Mouse (Mus musculus) myocyte (in vitro differentiated cells): ENCODE data around the gene Nr4a1. TPM values are rescaled to one million over a fixed set of nuclear protein-coding genes. Genes with fewer than 3 reads are reported as not detected.

ENCODE experiments used
- H3K27me3 ChIP-seq: one replicate; pipeline ENCODE4 v1.6.1; 2011; ENCODE audit not compliant: control insufficient read depth, insufficient read depth, insufficient read length
- H3K36me3 ChIP-seq: one replicate; pipeline ENCODE4 v1.6.1; 2011; ENCODE audit not compliant: control insufficient read depth, insufficient read depth
- H3K4me2 ChIP-seq: one replicate; pipeline ENCODE4 v1.6.1; 2011; ENCODE audit warnings: low read depth, control low read depth
- H3K4me3 ChIP-seq: one replicate; pipeline ENCODE4 v1.5.1; 2011; ENCODE audit warnings: mild to moderate bottlenecking, control low read depth, moderate library complexity
- H3K79me2 ChIP-seq: one replicate; pipeline ENCODE4 v1.6.1; 2011; ENCODE audit not compliant: control insufficient read depth, insufficient read depth
- H3ac ChIP-seq: one replicate; pipeline ENCODE4 v1.6.1; 2011; ENCODE audit not compliant: control insufficient read depth, insufficient read length
- CEBPB ChIP-seq: IDR thresholded peaks from 2 replicates; pipeline ENCODE4 v1.6.1; 2011; ENCODE audit warnings: mild to moderate bottlenecking, moderate library complexity; ENCODE audit not compliant: poor library complexity, insufficient read depth, severe bottlenecking
- E2F4 ChIP-seq: IDR thresholded peaks from one replicate; pipeline ENCODE4 v1.6.1; 2011; ENCODE audit warnings: mild to moderate bottlenecking, control low read depth, moderate library complexity; ENCODE audit not compliant: insufficient read depth
- MAX ChIP-seq: IDR thresholded peaks from one replicate; pipeline ENCODE4 v1.6.1; 2011; ENCODE audit warnings: low read depth, mild to moderate bottlenecking, control low read depth
- MYOD1 ChIP-seq, 3 experiments: IDR thresholded peaks; one replicate each; pipeline ENCODE4 v1.6.1; 2011; ENCODE audit warnings: control low read depth in 2 of 3, low read depth in 2 of 3, mild to moderate bottlenecking in 2 of 3, moderate library complexity in 1 of 3; ENCODE audit not compliant: insufficient read length in 2 of 3, control insufficient read depth in 1 of 3
- MYOG ChIP-seq, 3 experiments: IDR thresholded peaks; one replicate each; pipeline ENCODE4 v1.6.1; 2011; ENCODE audit warnings: control low read depth in 2 of 3, low read depth in 2 of 3, mild to moderate bottlenecking in 2 of 3; ENCODE audit not compliant: insufficient read length in 2 of 3, control insufficient read depth in 1 of 3, insufficient read depth in 1 of 3
- POLR2A ChIP-seq: IDR thresholded peaks from one replicate; pipeline ENCODE4 v1.6.1; 2011; ENCODE audit warnings: low read depth, mild to moderate bottlenecking, control low read depth, moderate library complexity; ENCODE audit not compliant: insufficient read length
- POLR2AphosphoS2 ChIP-seq: IDR thresholded peaks from one replicate; pipeline ENCODE4 v1.6.1; 2011; ENCODE audit warnings: low read depth, control low read depth; ENCODE audit not compliant: insufficient read length
- REST ChIP-seq: IDR thresholded peaks from one replicate; pipeline ENCODE4 v1.6.1; 2011; ENCODE audit warnings: mild to moderate bottlenecking, control low read depth, moderate library complexity; ENCODE audit not compliant: insufficient read depth, insufficient read length
- SRF ChIP-seq: IDR thresholded peaks from one replicate; pipeline ENCODE4 v1.6.1; 2011; ENCODE audit warnings: low read depth; ENCODE audit not compliant: control insufficient read depth, insufficient read length
- TCF12 ChIP-seq: IDR thresholded peaks from one replicate; pipeline ENCODE4 v1.6.1; 2011; ENCODE audit warnings: mild to moderate bottlenecking, control low read depth; ENCODE audit not compliant: poor library complexity, insufficient read depth, severe bottlenecking
- TCF3 ChIP-seq: IDR thresholded peaks from one replicate; pipeline ENCODE4 v1.6.1; 2011; ENCODE audit warnings: low read depth, control low read depth; ENCODE audit not compliant: insufficient read length
- USF1 ChIP-seq: IDR thresholded peaks from one replicate; pipeline ENCODE4 v1.6.1; 2011; ENCODE audit warnings: low read depth, mild to moderate bottlenecking, control low read depth, moderate library complexity
- polyA plus RNA-seq: library from polyadenylated mRNA; unstranded; fragments of >200 nt; fragmentation: generic; extraction: Trizol; gene quantifications from one replicate; pipeline ENCODE4 v1.2.1, GENCODE M21; 2012; ENCODE audit warnings: missing spikeins

Nr4a1 gene
- polyA plus RNA-seq, 1 experiment: 15.3 TPM

DNA sequence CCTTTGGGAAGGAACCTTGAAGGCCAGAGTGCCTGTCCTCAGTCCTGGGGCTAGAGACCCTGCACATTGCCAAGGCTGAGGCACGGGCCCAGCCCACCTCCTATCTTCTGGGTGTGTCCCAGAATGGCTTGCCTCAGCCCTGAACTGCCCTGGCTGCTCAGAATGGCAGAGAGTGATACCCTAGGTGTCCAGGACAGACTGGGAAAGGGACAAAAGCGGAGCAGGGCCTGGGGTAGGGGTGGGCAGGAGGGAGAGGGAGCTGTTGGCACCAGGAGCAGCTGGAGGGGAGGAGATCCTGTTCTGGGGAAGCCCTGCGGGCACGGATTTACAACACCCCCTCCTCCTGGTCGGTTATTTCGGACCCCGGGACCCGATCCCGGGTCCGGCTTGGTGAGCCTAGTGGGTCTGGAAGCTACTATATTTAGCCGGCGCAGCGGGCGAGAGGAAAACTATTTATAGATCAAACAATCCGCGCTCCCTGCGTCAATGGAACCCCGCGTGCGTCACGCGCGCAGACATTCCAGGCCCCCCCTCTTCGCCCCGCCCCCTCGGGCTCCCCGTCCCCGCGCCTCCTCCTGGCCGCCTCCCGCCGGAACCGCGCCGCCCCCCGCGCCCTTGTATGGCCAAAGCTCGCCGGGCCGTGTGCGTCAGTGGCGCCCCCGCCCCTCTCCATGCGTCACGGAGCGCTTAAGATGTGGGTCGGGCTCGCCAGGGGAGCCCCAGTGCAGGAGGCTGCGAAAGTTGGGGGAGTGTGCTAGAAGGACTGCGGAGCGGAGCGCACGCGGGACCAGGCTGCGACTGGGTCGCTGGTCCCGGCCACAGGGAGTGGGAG lies 12.3 kb downstream of the Nr4a1 start:
- peak; percentile 93 for TF ChIP-seq POLR2A
- TF ChIP-seq TCF12: no peak
- peak in 1 of 3 experiments; percentile 11 for TF ChIP-seq MYOD1 (IDR thresholded peaks at IDR 0.05; ENCODE audit: control insufficient read depth in 1 of 3, insufficient read length in 2 of 3, low read depth in 2 of 3)
- TF ChIP-seq TCF3: no peak
- TF ChIP-seq POLR2AphosphoS2: peak; percentile 91
- TF ChIP-seq CEBPB: no peak
- TF ChIP-seq MAX: no peak
- no peak for TF ChIP-seq E2F4
- TF ChIP-seq USF1: no peak
- TF ChIP-seq REST: no peak
- peak; percentile 99 for TF ChIP-seq SRF
- TF ChIP-seq MYOG (IDR thresholded peaks at IDR 0.05; ENCODE audit: control insufficient read depth in 1 of 3, insufficient read depth in 1 of 3, insufficient read length in 2 of 3, low read depth in 2 of 3): peak in 1 of 3 experiments; percentile 64

GRCm38 (mm10) chr15:101267053-101268032 lies 13.3 kb downstream of the Nr4a1 start:
- peak overlapping the region; percentile 49 for H3K4me3 ChIP-seq
- H3ac ChIP-seq: no peak overlapping the region
- peak overlapping the region; percentile 100 for H3K4me2 ChIP-seq
- H3K36me3 ChIP-seq: peaks cover 9% of the 10 kb centered on the region
- H3K27me3 ChIP-seq: no peaks in the 10 kb centered on the region
- H3K79me2 ChIP-seq: peaks cover 6% of the 10 kb centered on the region
- TF ChIP-seq REST (no peak), MYOD1 (IDR thresholded peaks at IDR 0.05; ENCODE audit: control insufficient read depth in 1 of 3, insufficient read length in 2 of 3, low read depth in 2 of 3) (peak in 1 of 3 experiments; percentile 28)

More for the DNA sequence above, 12.3 kb downstream of the Nr4a1 start:
- H3K36me3 ChIP-seq: peaks cover 4% of the 10 kb centered on the region
- H3K27me3 ChIP-seq: no peaks in the 10 kb centered on the region
- H3ac ChIP-seq: no peak overlapping the region
- H3K4me3 ChIP-seq: peak overlapping the region; percentile 49
- H3K79me2 ChIP-seq: peaks cover 6% of the 10 kb centered on the region
- peak overlapping the region; percentile 100 for H3K4me2 ChIP-seq

- H3K27me3 ChIP-seq: no peaks in the 10 kb centered on the region
- no peak overlapping the region for H3K4me3 ChIP-seq
- H3ac ChIP-seq: no peak overlapping the region
- H3K4me2 ChIP-seq: no peak overlapping the region
- H3K79me2 ChIP-seq: peaks cover 6% of the 10 kb centered on the region
- H3K36me3 ChIP-seq: peaks cover 25% of the 10 kb centered on the region
- TF ChIP-seq TCF12: no peak
- no peak for TF ChIP-seq USF1
- no peak for TF ChIP-seq MYOG (IDR thresholded peaks at IDR 0.05; ENCODE audit: control insufficient read depth in 1 of 3, insufficient read depth in 1 of 3, insufficient read length in 2 of 3, low read depth in 2 of 3)
- TF ChIP-seq REST: no peak
- TF ChIP-seq MAX: no peak
- no peak for TF ChIP-seq CEBPB
- no peak for TF ChIP-seq POLR2A
- no peak for TF ChIP-seq POLR2AphosphoS2
- no peak for TF ChIP-seq MYOD1 (IDR thresholded peaks at IDR 0.05; ENCODE audit: control insufficient read depth in 1 of 3, insufficient read length in 2 of 3, low read depth in 2 of 3)
- no peak for TF ChIP-seq TCF3
- TF ChIP-seq SRF: no peak
- TF ChIP-seq E2F4: no peak
Measured at GRCm38 (mm10) chr15:101270101-101270820, 16.2 kb downstream of the Nr4a1 start.

DNA sequence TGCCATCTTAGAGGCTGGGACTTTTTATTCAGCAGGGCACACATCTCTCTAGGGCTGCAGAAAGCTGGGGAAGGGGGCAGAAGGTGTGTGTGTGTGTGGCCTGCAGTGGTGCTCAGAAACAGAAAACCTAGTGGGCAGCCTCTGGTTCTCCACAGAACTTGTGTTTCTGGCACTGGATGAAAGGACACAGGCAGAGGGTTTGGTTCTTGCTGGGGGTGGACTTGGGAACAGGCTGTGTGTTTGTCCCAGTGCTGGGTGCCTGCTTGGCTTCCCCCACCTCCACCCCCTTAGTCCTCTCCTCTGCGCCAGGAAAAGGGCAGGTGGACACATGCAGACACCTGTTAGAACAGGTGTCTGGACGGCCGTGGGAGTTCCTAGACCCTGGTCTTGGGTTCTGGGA lies 17.0 kb downstream of the Nr4a1 start:
- no peaks in the 10 kb centered on the region for H3K27me3 ChIP-seq
- TF ChIP-seq POLR2AphosphoS2: no peak
- no peak for TF ChIP-seq SRF
- TF ChIP-seq MYOG (IDR thresholded peaks at IDR 0.05; ENCODE audit: control insufficient read depth in 1 of 3, insufficient read depth in 1 of 3, insufficient read length in 2 of 3, low read depth in 2 of 3): no peak
- H3K79me2 ChIP-seq: peaks cover 6% of the 10 kb centered on the region
- H3ac ChIP-seq: no peak overlapping the region
- no peak overlapping the region for H3K4me3 ChIP-seq
- H3K36me3 ChIP-seq: peaks cover 25% of the 10 kb centered on the region
- H3K4me2 ChIP-seq: no peak overlapping the region
